8 mouse cellular contexts compared by ENCODE assay signal in genomic region chr9:78587914-78588313, GRCm38 (mm10). TPM values are rescaled to one million over a fixed set of nuclear protein-coding genes. Genes with fewer than 3 reads are reported as not detected.
DNase-seq lines count a peak whose midpoint lies in the region; ATAC-seq lines count a peak whose summit lies in the region.

Gene Slc17a5, minus strand, starts transcription at chr9:78588041.

- DNase-seq in adipocyte (ENCODE audit: low spot score): peak; percentile 93
- peak; percentile 97 for DNase-seq in embryo, embryonic 10 days (ENCODE audit: low spot score)
- DNase-seq in gastrocnemius, postnatal 10 days: peak; percentile 91
- DNase-seq in induced T-regulatory cell, adult 2 months (ENCODE audit: low read depth): peak; percentile 98
- peak; percentile 79 to 94 for DNase-seq in left cerebral cortex, adult 9 months (ENCODE audit: low spot score in 2 of 2)
- peak; percentile 87 for DNase-seq in right cerebral cortex, postnatal 14 days
- peak; percentile 93 for DNase-seq in urinary bladder, postnatal 36 days (ENCODE audit: low spot score in 2 of 2)

- ATAC-seq in megakaryocyte progenitor cell, adult 5-6 weeks (replicated peaks; ENCODE audit: poor library complexity): peak; percentile 92

RNA-seq across cellular contexts. Expression of gene Slc17a5, which starts in this region (rescaled TPM):
- 1 to 10 TPM; 4.1 to 5.7 TPM for total RNA-seq in gastrocnemius, postnatal 10 days (2021)
- total RNA-seq in megakaryocyte progenitor cell, adult 5-6 weeks (2015): 9.7 and 10.0 TPM in 2 replicates
- 6.6 and 7.0 TPM in 2 replicates for total RNA-seq in megakaryocyte progenitor cell, adult 5-6 weeks (2017)

Comparison
In these comparisons a context has a peak if more than half of its experiments do, and no peak if none do; other contexts are left out.
1. Peak in every context shown above with its lines: DNase-seq and ATAC-seq.